Mouse (Mus musculus) mouse embryonic stem cell (cell line): ENCODE data around the gene Slc17a5.

Experiments
- in situ Hi-C, 2 experiments: fragments of 300-500 bp; cut with MboI; formaldehyde crosslinking; loops; 1 replicate in 1 of 2; 3 replicates in 1 of 2; pipeline ENCODE4 v1.14.3; 2019 to 2020; ENCODE audit warnings: low sequenced_read_pairs in 2 of 2, low pct_unique_long_range_greater_than_20kb in 1 of 2, mixed read lengths in 1 of 2; ENCODE audit not compliant: unreplicated experiment in 1 of 2

Slc17a5 gene

DNA sequence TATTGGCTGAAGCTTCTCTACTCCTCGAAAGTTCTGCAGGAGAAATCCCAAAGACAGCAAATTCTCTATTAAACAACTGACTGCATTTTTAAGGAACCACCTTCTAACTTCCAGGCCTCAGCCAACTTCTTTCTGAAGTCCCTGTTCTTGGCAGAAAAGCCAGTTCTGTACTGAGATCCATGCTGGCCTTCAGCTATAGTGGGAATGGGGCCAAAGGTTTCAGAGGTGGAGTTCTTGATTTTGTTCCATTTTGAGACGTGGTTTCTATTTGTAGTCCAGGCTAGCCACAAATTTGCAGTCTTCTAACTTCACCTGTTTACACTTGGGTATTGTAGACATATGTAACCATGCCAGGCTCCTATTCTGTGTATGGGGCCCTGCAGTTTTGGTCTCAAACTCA lies 61.6 kb downstream of the Slc17a5 start:
- in situ Hi-C loops: no loop called here

DNA sequence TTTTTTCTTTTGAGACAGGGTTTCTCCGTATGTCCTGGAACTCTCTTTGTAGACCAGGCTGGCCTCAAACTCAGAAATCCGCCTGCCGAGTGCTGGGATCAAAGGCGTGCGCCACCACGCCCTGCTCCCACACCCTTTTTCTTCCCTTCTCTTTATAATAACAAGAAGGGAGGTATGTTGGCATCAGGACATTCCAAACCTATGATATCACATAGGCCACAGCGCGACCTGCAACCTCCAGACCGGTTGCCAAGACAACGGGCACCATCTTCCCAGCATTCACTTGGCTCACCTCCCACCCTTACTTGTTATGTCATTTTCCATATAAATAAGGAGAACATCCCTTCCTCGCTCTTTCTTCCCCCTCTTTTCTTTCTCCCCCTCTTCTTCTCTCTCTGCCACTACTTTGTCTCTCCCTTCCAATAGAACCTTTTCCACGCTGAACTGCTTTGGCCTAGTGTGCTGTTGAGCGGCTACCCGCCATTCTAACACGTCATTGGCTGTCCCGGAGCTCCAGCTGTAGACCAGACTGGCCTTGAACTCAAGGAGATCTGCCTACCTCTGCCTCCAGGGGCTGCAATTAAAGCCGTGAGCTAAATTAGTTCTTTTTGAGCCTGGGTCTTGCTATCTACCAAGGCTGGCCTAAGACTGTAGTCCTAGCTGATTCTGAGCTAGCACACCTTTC lies 62.2 kb downstream of the Slc17a5 start:
- in situ Hi-C loops: no loop called here

DNA sequence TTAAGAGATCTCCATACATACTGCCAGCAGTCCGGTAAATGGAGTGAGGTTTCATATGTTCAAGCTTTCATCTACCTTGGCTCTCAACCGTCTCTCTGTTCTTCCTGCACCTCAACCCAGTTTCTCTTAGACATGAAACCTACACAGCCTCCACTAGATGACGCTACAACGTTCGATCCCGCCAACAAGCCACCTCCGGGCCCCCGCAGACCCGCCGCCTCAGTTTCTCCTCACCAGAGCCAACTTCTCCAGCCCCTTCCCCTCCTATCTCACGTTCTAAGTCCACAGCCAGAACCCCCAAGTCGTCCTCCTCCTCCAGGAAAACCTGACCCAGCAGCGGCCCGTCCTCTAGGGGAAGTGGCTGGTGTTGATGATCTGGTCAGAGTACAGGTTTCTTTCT lies 66.2 kb downstream of the Slc17a5 start:
- in situ Hi-C loops: no loop called here

DNA sequence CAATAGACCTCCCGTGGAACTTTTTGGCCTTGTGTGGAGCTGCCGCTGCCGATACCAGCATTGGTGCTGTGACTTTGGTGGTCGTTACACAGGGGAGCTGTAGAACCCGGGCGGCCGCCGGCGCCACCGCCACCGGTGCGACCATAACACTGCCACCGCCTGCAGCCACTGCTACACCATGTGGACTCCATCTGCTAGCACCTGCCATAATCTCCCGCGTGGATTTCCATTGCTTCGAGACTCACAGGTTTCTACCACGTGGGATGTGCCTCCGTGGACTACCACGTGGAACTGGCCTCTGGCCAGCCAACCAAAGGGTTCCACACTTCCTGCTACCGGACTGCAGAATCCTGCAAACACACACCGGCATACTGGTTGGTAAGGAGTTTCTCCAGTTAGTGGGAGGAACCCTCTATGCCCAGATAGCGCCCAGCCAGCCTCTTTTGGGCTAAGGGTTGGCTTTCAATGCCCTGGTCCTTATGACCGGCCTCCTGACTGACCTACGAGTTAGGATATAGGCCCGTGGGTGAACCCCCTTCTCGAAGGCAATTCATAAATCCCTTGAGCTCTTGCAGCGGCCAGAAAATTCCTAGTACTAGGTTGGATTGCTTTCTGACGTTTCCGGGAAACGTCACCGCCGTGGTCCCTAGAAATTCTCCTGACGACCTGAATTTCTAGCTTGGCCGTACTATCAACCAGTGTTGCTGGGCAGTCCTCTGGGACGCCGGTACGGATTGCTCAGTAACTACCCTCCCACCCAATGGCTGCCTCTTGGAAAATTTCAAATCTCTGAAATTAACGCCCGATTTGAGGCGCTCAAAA lies 66.8 kb downstream of the Slc17a5 start:
- in situ Hi-C loops: no loop called here

DNA sequence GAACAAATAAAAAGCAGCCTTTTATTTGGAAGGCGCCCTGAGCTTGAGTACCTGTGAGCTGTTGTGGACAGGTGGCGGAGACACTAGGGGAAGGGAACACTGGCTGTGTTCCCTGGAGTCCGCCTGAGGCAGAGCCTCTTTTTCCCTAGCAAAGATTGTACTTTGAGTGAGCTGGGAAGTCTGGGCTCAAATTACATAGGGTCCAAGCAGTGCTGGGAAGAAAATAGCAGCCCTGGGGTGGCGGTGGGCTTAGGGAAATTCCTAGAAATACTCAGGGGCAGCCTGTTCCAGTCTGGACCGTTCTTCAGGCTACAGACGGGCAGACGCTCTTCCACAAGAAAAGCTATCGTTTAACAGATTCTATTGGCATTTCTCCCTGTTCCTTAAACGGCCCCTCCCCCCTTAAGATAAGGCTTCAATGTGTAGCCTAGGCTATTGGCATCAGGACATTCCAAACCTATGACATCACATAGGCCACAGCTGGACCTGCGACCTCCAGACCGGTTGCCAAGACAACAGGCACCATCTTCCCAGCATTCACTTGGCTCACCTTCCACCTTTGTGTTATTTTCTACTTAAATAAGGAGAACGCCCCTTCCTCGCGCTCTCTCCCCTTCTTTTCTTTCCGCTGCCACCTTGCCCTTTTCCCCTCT lies 67.6 kb downstream of the Slc17a5 start:
- in situ Hi-C loops: no loop called here

DNA sequence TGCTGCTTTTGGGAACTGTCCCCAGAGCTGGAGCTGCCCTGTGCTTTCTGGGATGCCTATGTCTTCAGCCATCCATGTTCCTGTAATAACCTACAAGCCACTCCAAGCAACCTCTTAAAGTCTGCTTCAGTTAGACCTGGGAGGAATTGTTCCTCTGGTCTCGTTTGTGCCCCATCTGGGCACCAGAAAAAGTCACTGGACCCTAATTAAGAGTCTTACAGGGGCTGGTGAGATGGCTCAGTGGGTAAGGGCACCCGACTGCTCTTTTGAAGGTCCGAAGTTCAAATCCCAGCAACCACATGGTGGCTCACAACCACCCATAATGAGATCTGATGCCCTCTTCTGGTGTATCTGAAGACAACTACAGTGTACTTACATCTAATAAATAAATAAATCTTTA lies 70.6 kb downstream of the Slc17a5 start:
- in situ Hi-C loops: loop anchor here in 1 of 2 experiments (5.0 kb wide), 1 partner anchor 35 kb away; no protein-coding TSS in a partner anchor

DNA sequence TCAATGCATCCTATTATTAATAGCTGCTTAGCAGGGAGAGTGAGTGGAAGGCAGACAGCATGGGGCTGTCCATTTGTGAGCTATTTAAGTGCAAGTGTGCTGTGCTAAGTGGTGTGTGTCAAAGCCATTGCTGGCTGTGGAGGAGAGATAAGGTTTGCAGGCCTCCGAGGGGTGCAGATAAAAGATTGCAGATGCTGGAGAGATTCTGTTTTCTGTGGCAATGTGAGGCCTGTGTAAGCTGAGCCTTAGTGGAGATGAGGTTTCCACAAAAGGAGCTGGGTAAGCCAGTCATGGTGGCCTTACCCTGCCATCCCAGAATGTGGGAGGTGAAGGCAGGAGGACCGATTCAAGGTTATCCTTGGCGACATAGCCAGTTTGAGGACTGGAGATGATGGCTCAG lies 71.7 kb downstream of the Slc17a5 start:
- in situ Hi-C loops: loop anchor here in 1 of 2 experiments (5.0 kb wide), 1 partner anchor 34 kb away; no protein-coding TSS in a partner anchor

DNA sequence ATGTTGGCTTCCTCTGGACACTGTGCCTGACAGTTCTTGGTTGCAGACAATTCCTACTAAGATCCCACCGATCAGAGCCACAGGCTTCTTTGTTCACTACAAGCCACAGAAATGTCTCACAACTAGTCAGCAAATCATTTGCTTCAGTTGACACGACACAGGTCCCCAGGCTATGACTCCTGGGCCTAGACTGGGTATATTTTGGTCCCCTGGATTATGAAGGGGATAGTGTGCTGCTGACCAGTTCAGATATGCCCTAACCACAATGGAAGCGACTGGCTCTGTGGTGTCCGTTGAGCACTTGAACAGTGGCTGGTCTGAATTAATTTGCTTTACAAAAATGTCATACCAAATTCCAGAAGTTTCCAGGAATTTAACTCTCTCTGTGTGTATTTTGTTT lies 73.2 kb downstream of the Slc17a5 start:
- in situ Hi-C loops: loop anchor here in 1 of 2 experiments (5.0 kb wide), 1 partner anchor 32 kb away; no protein-coding TSS in a partner anchor

DNA sequence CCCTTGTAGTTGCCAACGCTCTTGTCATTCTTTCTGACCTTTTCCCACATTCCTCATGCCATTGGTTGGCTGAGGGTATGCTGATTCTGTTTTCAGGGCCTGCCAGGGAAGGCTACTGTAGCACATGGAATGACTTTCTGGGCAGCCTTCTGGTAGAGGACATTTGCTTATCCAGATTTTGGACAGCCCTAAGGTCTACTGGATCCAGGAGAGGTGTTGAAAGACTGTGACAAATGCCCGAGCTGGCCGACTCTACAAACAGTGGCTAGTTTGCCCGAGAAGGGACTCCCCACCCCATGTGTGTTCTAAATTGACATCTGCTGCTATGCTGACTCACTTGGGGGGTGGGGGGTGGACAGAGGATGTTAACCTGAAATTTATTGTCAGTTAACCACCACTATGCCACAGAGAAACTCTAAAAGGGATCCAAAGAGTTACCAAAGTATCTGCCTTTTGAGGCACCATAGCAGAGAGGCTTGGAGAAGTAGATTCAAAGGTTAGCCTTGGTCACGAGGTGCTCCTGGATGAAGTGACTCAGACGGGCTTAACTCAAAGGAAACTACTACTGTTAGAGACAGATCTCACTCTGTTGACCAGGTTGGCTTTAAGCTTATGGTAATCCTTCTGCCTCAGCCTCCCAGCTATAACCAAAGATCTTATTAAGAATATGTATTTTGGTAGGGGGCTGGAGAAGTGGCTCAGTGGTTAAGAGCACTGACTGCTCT lies 73.9 kb downstream of the Slc17a5 start:
- in situ Hi-C loops: no loop called here

DNA sequence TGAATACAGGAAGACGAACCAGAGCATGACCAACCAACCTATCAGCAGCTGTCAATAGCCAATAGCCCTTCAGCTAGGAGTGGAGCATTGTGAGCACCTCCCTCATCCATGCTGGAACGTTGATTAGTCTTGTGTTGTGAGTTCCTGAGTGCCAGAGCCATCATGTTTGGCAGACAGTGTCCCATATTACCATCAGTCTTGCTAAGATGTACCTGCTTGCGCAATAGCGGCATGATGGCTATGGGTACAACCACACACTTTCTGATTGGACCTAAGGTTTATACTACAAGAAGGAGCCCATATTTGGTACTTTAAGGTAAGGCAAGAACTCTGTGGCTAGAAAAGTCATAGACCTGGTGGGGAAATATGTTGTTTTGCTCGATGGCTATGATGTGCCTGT lies 76.1 kb downstream of the Slc17a5 start:
- in situ Hi-C loops: no loop called here

DNA sequence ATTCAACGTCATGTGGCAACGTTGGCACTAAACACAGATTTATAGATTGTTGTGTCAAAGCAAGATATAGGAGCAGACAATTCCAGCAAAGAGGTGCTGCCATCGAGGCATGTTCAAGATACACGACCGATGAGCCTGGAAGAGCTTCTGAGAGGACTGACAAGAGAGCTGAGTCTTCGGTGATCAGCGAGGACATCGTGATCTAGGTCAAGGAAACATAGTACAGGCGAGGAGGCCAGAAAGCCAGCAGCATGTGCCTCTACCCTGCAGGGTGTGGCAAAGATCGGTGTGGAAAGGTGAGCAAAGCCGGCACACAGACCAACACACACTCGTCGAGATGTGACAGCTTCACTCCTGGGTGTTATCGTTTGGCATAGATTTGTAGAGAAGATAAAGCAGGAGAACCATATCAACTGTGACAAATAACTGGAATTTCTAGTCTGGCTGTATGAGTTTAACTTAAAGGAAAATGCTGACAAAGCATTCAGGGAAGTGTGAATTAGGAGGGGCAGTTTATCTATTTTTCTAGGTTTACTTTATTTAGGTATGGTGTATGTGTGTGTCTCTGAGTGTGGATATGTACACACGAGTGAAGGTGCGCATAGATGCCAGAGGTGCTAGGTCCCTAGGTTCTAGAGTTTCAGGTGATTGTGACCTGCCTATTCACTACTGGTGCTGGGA lies 79.6 kb downstream of the Slc17a5 start:
- in situ Hi-C loops: no loop called here

DNA sequence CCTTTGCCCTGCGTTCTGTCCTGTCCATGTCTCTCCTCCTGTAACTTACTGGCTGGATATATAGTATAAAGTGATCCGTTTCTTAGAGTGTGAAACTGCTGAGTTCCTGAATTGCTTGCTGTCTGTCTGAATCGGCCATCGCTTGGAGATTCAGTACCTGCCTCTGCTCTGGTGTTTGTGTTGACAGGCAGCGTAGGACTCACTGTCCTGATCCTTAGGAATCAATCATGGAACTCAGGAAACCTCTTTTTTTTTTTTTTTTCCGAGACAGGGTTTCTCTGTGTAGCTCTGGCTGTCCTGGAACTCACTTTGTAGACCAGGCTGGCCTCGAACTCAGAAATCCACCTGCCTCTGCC lies 81.1 kb downstream of the Slc17a5 start:
- in situ Hi-C loops: no loop called here

DNA sequence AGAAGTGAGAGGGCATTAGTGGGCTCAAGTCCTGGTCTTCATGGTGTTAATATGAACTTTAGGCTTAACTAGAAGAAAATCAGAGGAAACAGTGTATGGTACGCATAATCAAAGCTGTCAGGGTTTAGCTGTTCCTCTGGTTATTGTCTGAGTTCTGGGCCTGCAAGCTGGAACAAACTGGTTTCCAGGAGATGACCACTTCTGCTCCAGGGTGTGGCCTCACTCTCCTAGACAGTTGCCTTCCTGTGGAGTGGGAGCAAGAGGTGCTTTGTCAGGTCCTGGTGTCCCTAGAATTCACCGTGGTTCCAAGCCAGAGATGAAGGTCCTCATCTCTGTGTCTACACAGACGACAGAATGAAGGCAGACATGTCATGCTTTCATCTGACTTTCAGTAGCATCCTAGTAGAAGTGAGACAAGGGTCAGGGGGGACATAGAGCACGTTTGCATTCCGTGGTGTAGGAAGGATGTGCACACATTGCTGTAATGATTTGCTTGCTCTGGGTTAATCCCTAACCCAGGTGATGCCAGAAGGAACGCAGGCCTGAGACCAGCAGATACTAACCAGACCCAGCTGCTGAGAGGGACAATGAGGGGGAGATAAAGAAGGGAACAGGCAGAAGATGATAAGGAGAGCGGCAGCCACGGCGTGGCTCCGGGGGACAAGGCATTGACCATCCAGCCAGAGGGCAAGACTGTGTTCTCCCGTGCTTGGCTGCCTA lies 81.7 kb downstream of the Slc17a5 start:
- in situ Hi-C loops: no loop called here

DNA sequence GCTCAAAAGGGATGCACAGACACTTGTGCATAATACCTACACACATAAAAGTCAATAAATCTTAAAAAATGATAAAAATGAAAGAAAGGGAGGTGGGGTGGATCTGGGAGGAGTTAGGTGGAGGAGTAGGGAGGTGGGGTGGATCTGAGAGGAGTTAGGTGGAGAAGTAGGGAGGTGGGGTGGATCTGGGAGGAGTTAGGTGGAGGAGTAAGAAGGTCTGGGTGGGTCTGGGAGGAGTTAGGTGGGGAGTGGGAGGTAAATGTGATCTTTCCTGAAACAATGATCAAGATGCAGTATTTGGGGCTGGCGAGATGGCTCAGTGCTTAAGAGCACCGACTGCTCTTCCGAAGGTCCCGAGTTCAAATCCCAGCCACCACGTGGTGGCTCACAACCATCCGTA lies 82.6 kb downstream of the Slc17a5 start:
- in situ Hi-C loops: no loop called here

DNA sequence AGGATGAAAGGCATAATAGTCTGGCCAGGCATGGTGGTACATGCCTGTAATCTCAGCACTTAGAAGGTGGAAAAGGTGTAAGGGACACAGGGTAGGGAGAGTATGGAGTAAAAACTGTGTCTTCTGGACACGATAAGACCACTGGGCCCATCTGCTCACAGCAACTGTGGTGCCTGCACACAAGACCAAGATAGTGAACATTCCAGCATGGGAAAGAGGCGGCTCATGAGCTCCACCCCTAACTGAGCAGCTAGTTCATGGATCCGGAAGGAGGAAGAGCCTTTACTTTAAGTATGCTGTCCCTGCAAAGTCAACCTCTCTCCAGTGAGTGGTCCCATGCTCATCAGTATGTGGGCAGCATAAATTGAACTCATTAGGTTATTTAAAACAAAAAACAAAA lies 83.2 kb downstream of the Slc17a5 start:
- in situ Hi-C loops: no loop called here

DNA sequence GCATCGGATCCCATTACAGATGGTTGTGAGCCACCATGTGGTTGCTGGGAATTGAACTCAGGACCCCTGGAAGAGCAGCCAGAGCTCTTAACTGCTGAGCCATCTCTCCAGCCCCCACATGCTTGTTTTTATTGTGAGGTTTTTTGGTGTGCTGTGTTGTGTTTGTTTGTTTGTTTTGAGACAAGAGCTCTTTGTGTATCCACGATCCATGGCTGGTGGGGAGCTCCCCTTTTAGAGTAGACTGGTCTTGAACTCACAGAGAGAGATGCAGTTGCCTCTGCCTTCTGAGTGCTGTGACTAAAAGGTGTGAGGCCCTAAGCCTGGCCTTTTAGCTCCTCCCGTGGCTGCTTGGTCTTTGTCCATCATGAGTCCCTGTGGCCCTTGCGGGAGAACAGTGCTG lies 83.7 kb downstream of the Slc17a5 start:
- in situ Hi-C loops: no loop called here

DNA sequence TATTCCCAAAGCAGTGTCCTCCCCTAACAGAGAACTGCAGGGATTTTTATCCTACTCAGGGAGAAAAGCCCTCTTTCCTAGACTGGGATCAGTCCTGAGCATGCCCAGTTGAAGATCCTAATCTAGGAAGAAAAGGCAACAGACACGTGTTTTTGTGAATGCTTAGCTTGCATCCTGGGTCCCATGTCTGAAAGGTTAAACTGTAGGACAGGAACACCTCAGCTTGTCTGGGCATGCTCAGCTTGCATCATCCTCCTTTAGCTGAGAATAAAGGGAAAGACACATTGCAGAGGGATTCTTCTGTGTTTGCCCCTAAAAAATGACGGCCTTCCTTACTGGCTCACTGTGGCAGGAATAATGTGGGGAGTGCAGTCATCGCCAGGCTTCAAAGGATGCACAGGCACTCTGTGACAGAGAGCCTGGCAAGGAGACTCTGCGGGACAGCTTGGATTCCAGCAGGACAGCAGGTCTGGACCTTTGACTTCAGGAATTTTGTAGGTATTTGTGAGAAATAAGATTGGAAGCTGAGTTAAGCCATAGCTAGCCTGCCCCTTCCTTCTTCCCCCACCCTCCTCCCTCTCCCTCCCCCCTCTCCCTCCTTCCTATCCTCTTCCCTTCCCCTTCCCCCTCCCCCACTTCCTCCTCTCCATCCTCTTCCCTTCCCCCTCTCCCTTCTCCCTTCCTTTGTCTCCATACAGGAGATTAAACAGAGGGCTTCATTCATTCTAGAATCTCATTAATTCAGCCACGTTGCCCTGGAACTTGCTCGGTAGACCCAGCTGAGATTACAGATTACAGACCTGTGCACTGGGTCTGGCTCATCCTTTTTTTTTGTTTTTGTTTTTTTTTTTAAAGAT lies 84.4 kb downstream of the Slc17a5 start:
- in situ Hi-C loops: no loop called here
